Mouse (Mus musculus): ENCODE results near the gene Galp. TPM values are rescaled to one million over a fixed set of nuclear protein-coding genes. Genes with fewer than 3 reads are reported as not detected.

The Galp gene
- polyA plus RNA-seq (2014; fragmentation: Illumina TruSeq; extraction: RNeasy Lipid Tissue Mini Kit (QIAGEN cat#74804); ENCODE audit: low read depth, low replicate concordance) = 0.39 TPM

GRCm38 (mm10) chr7:6196790-6197189 is at the start of gene Galp:
TSS of gene Galp (plus strand) at chr7:6197090.

DNA sequence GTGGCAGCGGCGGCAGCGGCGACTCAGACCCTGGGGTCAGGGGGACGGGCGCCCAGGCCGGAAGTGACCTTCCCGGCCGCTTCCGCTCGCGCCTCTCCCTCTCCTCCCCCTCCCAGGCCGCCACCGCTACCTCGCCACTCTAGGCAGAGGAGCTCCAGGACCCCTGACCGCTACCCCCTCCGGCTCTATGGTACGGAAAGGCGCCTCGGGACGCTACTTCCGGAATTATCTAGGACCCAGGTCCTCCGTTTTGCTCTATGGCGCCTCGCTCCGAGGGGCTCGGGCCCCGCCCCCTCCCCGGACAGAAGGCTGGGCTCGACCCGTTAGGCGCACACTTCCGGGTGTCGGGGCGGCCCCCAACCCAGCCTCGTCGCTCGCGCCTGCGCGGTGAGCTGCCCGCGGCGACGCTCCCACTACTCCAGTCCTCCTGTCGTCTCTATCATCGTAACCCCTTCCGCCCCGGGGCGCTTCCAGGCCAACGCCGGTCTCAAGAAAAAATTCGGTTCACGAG is 40.9 kb upstream of the Galp start, which contains the start of gene Zfp787:
Gene Zfp787, minus strand, starts transcription at position 97 of the 511 bp plus-strand sequence.

GRCm38 (mm10) chr7:6172006-6172649 is 24.8 kb upstream of the Galp start, which contains the start of gene Zfp444:
TSS of gene Zfp444 (plus strand) at chr7:6172226.

GRCm38 (mm10) chr7:6221978-6222377 is 25.1 kb downstream of the Galp start, which contains the start of gene Zscan5b:
TSS of gene Zscan5b (plus strand) at chr7:6222278.

GRCm38 (mm10) chr7:6252410-6252809 is 55.5 kb downstream of the Galp start, which contains the start of gene Epp13:
TSS of gene Epp13 (plus strand) at chr7:6252710.

Other genes starting within 250 kb of the Galp start
- 0.69 TPM for gene Vmn1r65, start 186.1 kb upstream of the Galp start, polyA plus RNA-seq (2014; fragmentation: Illumina TruSeq; extraction: RNeasy Lipid Tissue Mini Kit (QIAGEN cat#74804); ENCODE audit: low read depth, low replicate concordance)
- gene Nlrp4c, start 151.9 kb upstream of the Galp start, polyA plus RNA-seq (2014; fragmentation: Illumina TruSeq; extraction: RNeasy Lipid Tissue Mini Kit (QIAGEN cat#74804); ENCODE audit: low read depth, low replicate concordance) = 7.5 TPM
- gene Zfp787, start 41.1 kb upstream of the Galp start, polyA plus RNA-seq (2014; fragmentation: Illumina TruSeq; extraction: RNeasy Lipid Tissue Mini Kit (QIAGEN cat#74804); ENCODE audit: low read depth, low replicate concordance) = 6.3 TPM
- 4.7 TPM for gene Zfp444, start 24.9 kb upstream of the Galp start, polyA plus RNA-seq (2014; fragmentation: Illumina TruSeq; extraction: RNeasy Lipid Tissue Mini Kit (QIAGEN cat#74804); ENCODE audit: low read depth, low replicate concordance)
- gene Zscan5b, start 25.2 kb downstream of the Galp start, polyA plus RNA-seq (2014; fragmentation: Illumina TruSeq; extraction: RNeasy Lipid Tissue Mini Kit (QIAGEN cat#74804); ENCODE audit: low read depth, low replicate concordance) = 0.80 TPM
- gene Epp13, start 55.6 kb downstream of the Galp start, polyA plus RNA-seq (2014; fragmentation: Illumina TruSeq; extraction: RNeasy Lipid Tissue Mini Kit (QIAGEN cat#74804); ENCODE audit: low read depth, low replicate concordance) = not detected
- gene Zfp667, start 89.5 kb downstream of the Galp start, polyA plus RNA-seq (2014; fragmentation: Illumina TruSeq; extraction: RNeasy Lipid Tissue Mini Kit (QIAGEN cat#74804); ENCODE audit: low read depth, low replicate concordance) = 19.8 TPM
- gene Zfp583, start 134.2 kb downstream of the Galp start, polyA plus RNA-seq (2014; fragmentation: Illumina TruSeq; extraction: RNeasy Lipid Tissue Mini Kit (QIAGEN cat#74804); ENCODE audit: low read depth, low replicate concordance) = 7.7 TPM
- 3.0 TPM for gene Gm3854, start 146.7 kb downstream of the Galp start, polyA plus RNA-seq (2014; fragmentation: Illumina TruSeq; extraction: RNeasy Lipid Tissue Mini Kit (QIAGEN cat#74804); ENCODE audit: low read depth, low replicate concordance)
- 18.0 TPM for gene Zfp78, start 166.2 kb downstream of the Galp start, polyA plus RNA-seq (2014; fragmentation: Illumina TruSeq; extraction: RNeasy Lipid Tissue Mini Kit (QIAGEN cat#74804); ENCODE audit: low read depth, low replicate concordance)
- gene Zfp28, start 186.2 kb downstream of the Galp start, polyA plus RNA-seq (2014; fragmentation: Illumina TruSeq; extraction: RNeasy Lipid Tissue Mini Kit (QIAGEN cat#74804); ENCODE audit: low read depth, low replicate concordance) = 9.9 TPM
- 2.9 TPM for gene Smim17, start 201.6 kb downstream of the Galp start, polyA plus RNA-seq (2014; fragmentation: Illumina TruSeq; extraction: RNeasy Lipid Tissue Mini Kit (QIAGEN cat#74804); ENCODE audit: low read depth, low replicate concordance)
- 3.3 TPM for gene Gm20715, start 213.2 kb downstream of the Galp start, polyA plus RNA-seq (2014; fragmentation: Illumina TruSeq; extraction: RNeasy Lipid Tissue Mini Kit (QIAGEN cat#74804); ENCODE audit: low read depth, low replicate concordance)
- not detected for gene Olfr1344, start 241.6 kb downstream of the Galp start, polyA plus RNA-seq (2014; fragmentation: Illumina TruSeq; extraction: RNeasy Lipid Tissue Mini Kit (QIAGEN cat#74804); ENCODE audit: low read depth, low replicate concordance)